Mouse (Mus musculus): ENCODE results near the gene Fbxo7.
"Not testable (repeated sequence)": the region's sequence is repeated elsewhere in the genome, so short reads cannot be mapped to it uniquely, and the experiment has no call there.

The Fbxo7 gene

DNA sequence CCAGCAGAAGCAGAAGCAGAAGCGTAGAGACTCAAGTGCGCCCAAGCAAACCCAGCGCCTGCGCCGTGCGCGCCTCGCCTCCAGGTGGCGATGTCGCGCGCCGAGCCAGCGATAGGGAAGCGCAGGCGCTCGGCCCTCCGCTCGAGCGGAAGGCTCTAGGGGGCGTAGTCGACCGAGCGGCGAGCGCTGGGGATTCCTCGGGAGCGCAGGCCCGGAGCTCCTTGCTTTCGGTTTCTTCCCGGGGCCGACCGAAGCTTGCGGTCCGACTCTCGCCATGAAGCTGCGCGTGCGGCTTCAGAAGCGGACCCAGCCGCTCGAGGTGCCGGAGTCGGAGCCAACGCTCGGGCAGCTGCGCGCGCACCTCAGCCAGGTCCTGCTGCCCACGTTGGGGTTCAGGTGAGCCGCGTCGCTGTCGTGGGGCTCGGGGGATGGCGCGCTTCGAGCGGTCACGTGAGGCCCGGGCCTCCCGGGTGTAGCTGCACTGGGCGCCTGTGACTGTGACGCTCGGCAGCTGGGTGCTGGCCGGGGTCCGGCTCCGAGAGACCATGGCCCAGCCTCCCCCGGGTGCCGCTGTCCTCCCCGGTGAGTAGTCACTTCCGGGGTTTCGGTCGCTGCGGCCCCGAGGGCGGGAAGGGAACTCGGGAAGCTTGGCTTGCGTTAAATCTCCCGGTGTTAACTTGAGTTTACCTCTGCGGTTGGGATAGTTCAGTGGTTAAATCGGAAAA is at the start of gene Fbxo7:
Fbxo7 (plus strand) TSS at position 224 of the 725 bp plus-strand sequence.
- peak; percentile 93 for DNase-seq (ENCODE audit: low read depth)

DNA sequence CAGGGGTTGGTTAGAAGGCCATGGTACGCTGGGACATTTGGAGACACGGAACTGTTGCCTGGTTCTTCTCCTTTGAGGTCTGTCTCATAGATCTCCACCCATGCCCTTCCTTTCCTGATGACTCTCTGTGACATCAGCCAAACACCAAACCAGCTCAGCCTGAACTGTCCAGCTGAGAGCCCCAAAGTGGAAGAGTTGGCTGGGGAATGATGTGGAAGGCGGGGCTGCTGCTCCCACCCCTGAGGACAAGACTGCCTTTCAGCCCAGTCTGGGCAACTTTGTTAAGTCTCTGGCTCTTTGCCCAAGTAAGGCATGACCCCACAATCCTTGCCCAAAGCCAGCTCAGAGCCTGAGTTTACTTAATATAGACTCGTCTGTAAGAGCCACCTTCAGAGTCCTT is 48.9 kb upstream of the Fbxo7 start:
- DNase-seq (ENCODE audit: low read depth): no peak

DNA sequence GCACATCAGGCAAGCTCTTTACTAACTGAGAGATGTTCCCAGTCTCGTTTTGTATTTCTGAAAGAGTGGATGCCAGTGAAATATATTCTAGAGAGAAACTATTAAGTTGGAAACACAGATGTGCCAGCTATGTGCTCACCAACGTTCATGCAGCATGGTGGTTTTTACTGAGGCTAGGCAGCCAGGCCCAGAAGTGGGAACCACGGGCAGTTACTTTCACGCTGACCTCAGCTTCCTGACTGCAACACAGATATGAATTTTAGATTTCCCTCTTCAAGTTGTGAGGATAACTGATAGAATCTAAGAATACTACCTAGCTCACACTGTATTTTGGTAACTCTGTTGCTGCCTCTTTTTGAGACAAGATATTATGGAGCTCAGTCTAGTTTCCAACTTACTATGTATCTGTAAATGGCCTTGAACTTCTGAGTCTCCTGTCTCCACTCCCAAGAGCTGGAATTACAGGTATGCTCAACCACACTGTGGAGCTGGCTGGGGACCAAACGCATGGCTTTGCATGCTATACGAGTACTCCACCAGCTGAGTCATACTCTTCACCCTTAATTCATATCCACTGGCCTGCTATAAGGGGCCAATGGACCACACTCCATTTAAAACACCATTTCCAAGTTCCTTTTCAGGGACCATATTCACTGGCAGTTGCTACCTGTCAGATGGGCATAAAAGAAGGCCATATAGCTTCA is 32.2 kb upstream of the Fbxo7 start:
- DNase-seq (ENCODE audit: low read depth): no peak

DNA sequence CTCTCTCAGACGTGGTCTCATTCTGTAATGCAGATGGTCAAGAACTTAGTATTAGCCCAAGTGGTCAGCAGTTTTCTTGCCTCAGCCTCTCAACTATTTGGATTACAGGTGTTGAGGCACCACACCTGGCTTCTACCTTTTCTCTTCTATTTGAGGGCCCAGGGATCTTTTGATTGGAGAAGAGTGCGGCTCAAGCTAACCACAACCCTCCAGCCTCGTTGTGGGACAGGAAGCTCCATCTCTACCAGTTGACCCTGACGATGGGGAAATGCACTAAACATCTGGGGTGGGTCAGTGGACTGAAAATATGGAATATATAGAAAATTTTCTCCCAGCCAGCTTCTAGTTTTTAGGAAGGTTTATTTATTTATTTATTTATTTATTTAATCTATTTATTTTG is 29.4 kb upstream of the Fbxo7 start:
- no peak for DNase-seq (ENCODE audit: low read depth)

DNA sequence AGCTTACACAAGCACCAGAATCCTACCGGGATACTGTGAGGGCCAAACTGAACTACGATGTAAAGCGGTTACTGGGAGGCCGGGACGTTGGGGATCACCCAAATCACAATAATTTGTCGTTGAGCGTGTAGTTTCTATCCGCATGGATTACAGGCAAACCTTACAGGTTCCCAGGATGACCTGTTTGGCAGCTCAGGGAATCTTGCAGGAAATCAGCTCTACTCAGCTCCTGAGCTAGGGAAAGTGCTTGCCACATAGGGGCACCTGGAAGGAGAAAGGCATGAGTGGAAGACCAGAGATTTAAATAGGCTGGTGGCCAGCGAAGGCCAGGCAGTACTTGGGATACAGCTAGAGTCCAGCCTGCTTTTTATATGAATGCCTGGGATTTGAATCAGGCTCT is 27.9 kb upstream of the Fbxo7 start:
- DNase-seq (ENCODE audit: low read depth): no peak

DNA sequence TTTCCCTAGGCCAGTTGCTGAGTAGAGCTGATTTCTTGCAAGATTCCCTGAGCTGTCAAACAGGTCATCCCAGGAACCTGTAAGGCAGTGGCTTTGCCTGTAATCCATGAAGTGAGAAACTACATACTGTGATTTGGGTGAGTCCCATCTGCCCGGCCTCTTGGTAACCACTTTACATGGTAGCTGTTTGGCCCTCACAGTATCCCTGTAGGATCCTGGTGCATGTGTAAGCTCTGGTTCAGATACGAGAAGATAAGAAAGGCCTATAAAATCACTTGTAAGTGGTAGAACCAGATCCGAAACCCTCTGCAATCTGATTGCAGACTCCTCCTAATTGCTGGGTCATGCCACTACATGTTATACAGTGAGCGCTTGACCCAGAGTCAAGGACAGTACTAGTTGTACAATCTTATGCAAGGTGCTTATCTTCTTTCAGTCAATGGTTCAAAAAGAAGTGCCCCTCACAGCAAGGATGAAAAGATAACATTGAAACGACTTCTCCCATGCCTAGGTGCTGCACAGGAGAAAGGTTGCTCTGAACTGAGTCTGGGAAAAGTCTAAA is 27.1 kb upstream of the Fbxo7 start:
- no peak for DNase-seq (ENCODE audit: low read depth)

DNA sequence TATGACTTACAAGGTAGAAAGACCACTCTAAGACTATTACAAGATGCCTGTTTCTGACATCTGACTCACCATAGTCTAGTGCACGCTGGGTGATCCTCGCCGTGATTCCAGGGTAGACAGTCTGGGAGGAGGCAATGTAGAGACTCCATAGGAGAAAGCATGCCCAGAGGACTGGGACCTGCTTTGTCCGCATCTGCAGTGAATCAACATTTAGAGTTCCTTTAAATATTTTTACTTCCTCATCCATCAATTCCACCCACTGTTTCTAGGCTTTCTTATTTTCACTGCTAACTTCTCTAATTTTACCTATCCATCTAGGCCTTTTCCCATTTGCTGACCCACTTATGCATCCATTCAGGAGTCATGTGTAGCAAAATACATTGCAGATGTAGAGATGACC is 21.3 kb upstream of the Fbxo7 start:
- DNase-seq (ENCODE audit: low read depth): no peak

DNA sequence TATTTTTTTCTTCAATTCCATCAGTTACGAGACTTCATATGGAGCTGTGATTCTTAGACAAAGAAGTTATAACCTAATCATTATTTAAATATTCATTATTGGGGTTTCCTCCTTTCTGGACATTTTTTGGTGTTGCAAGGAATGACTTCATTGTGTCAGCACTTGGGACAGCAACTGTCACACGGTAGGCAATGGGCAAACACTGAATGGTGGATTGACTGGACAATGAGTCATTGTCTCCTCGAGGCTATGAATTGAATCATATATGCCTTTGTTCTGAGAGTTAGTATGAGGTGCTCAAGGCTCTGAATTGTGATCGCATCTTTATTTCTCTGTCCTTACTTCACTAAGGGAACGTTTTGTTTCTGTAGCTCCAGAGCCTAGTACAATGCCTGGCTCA is 15.3 kb upstream of the Fbxo7 start:
- no peak for DNase-seq (ENCODE audit: low read depth)

DNA sequence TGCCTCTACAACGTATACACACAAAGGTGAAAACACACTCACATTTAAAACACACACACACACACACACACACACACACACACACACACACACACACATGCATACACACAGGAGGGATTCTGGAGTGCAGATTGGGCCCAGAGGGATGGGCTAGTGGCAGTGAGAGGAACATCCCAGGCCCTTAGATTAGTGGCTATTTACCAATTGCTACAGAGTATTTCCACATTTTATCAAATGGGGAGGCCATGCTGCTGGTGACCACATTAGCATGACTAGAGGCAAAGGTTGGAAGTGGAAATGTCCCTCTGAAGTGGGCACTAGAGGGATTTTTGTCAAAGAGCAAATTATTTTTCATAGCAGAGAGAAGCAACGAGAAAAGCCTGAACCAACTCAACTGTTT is 12.1 kb upstream of the Fbxo7 start:
- no peak for DNase-seq (ENCODE audit: low read depth)

DNA sequence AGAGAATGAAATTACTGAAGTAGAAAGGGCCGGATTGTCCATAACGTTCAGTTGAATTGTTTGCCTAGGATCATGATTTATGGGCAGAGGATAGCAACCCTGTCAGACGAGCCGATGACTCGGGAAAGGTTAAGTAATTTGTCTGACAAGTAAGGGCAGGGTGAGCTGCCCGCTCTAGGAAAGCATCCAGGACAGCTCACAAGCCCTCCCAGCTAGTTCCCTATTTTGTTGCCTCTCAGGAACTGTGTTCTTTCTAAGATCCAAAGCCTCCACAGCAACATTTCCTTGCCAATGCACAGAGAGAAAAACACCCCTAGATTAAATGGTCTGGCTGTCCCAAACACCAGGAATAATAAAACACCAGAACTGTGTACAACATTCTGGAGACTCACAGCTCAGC is 11.1 kb upstream of the Fbxo7 start:
- no peak for DNase-seq (ENCODE audit: low read depth)

DNA sequence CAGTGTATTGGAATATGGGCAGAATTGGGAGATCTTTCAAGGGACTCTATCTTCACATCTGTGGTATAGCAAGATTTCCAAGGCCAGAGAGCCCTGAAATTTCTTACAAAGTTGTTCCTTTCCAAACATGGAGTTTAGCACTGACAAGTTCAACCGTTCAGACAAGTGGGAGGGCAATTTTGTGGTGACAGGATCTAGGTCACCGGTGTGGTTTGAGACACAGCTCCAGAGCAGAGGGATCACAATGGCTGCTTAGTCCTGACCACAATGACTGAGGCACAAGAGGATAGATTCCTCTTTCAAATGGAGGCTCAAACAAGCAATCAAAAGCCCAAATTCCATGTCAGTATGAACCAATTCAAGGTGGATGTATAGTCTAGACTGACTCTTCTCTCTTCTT is 10.6 kb upstream of the Fbxo7 start:
- no peak for DNase-seq (ENCODE audit: low read depth)

DNA sequence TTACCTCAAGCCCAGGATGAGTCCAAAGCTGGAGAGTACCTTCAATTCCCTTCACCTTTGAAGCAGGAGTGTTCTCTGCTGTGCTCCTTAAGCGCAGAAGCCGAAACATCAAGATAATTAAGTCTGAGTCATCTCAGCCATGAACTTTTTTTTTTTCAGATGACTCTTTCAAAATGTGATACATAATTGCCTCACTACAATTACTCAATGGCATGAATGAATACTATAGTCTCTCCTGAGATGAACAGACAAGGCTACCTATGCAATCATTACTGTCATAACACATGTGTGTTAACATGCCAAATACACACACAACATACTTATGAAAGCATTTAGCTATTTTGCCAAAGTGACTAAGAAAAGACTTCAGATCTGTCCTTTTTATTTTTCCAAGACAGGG is 10.0 kb upstream of the Fbxo7 start, which contains the start of gene Bpifc:
Bpifc (minus strand) TSS at position 115 of the 400 bp plus-strand sequence.
- no peak for DNase-seq (ENCODE audit: low read depth)

DNA sequence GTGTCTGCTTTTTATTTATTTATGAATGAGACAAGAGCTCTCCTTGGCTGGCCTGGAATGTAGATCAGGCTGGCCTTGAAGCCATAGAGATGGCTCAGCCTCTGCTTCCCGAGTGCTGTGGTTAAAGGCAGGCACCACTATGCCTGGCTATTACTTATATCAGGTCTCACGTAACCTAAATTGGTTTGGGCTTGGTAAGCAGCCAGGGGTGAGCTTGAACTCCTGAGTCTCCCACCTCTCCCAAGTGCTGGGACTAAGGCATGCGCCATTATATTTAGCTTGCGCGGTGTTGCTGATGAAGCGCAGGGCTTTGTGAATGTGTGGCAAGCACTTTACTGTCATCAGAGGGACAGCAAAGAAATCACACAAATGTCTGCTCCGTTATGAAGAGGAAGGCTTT is 4.0 kb upstream of the Fbxo7 start:
- DNase-seq (ENCODE audit: low read depth): no peak

DNA sequence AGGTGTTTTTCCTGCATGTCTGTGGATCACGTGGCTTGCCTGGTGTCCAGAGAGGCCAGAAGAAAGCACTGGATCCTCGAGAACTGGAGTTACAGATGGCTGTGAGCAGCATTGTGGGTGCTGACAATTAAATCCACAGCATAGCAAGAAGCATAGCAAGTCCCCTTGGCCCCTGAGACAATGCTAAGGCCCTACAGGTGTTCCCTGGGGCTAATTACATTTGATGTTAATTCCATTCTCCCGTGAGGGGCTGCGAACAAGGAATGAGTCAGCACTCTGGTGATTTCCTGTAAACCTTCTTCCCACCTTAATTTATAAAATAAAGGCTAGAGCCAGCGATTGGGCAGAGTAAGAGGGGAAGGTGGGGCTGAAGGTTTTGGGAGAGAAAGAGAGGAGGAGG is 3.0 kb upstream of the Fbxo7 start:
- no peak for DNase-seq (ENCODE audit: low read depth)

DNA sequence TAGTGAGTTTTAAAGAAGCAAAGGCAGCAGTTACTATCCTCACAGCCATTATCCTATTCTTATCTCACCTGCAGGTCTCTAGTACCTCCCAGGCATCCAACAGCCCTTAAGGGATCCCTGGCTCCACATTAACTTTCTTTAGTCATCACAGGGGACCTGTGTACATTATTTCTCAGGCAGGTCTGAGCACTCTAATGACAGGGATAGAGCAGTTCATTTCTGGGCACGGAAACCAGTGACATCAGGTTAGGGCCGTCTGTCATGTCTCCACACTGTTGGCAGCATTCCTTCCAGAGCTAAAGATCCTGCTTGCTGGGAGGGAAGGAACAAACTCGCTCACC is 394 bp upstream of the Fbxo7 start:
- no peak for DNase-seq (ENCODE audit: low read depth)

DNA sequence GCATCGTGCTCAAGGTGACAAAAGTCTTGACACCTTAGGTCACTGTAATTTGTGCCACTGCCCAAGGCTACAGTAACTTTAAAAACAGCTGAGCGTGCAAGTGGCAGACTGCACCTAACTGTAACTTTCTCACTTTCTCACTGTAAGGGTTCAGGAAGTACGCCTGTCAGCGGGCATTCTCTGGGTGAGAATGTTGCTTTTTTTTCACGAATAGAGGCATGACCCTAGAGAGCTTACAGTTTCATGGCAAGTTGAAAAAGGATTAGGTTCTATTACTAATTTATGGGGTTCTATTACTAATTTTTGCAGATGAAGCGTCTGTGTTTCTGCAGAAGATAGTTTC is 673 bp downstream of the Fbxo7 start:
- no peak for DNase-seq (ENCODE audit: low read depth)

DNA sequence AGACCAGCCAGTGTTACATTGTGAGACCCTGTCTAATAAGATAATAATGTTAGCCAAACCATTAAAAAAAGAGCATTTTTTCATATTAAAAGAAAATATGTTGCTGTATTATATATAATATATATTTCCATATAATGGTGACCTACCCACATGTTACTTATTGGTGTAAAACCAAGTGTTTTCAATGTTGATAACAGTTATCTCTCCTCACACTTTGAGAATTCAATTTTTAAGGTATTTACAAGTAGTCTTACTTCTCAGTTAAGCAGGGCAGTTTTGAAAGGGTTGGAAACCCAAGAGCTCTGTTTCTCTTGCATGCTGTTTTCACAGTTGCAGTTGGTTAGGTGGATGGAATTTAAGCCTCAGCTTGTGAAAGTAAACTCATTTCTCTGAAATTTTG is 1.4 kb downstream of the Fbxo7 start:
- no peak for DNase-seq (ENCODE audit: low read depth)

DNA sequence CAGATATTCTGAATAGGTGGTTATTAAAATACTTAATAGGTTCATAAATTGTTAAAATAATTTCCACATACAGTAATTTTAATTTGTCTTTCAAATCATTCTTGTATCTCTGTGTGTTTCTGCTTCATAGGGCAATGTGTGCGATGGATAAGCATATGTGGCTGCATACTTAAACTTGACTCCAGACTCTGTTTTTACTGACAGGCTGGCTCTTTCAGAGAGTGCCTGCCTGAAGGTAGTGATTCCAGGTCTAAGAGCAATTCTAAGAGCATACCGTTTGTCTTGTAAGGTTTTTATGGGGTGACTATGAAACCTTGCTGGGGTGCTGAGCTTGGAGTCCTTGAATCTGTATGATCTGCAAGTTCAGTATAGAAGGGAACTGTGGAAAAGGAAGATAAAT is 4.1 kb downstream of the Fbxo7 start:
- DNase-seq (ENCODE audit: low read depth): no peak

DNA sequence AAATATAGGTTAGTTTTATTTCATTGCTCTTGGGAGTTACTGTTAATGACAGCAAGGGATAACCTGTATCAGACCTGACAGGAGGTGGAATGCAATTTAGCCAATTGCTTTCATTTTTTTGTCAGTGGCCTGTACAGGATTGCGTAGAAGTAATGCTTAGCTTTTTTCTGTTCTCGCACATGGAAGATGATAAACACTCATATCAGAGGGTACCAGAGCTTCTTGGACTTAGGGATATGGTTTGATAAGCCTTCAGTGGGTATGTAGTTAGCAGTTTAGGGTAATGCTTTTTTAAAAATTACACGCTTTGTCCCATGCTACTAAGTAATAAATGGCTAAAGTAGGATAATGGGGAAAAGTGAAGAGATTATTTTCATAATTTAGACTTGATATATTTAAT is 4.6 kb downstream of the Fbxo7 start:
- no peak for DNase-seq (ENCODE audit: low read depth)

DNA sequence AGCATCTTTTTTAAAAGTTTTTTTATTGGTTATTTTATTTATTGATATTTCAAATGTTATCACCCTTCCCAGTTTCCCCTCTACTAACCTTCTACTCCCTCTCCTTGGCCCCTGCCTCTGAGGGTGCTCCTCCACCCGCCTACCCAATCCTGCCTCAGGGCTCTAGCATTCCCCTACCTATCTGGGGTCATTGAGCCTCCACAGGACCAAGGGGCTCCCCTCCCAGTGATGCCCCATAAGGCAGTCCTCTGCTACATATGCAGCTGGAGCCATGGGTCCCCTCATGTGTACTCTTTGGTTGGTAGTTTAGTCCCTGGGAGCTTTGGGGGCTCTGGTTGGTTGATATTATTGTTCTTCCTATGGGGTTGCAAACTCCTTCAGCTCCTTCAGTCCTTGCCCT is 5.0 kb downstream of the Fbxo7 start:
- not testable (repeated sequence) for DNase-seq (ENCODE audit: low read depth)

DNA sequence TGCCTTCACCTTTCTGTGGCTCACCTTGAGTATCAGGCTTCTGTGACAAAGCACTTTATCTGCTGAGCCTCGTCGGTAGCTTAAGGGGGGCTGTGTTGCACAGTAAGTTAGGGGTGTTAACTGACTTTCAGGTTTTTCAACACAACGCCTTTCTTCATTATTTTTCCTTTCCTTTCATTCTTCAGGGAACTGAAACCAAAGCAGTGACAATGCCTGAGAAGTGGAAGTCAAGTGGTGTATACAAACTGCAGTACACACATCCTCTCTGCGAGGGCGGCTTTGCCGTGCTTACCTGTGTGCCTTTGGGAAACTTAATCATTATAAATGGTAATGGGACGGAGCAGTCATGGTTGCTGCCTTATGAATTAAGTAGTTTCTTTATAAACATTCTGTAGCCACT is 9.0 kb downstream of the Fbxo7 start:
- DNase-seq (ENCODE audit: low read depth): no peak

DNA sequence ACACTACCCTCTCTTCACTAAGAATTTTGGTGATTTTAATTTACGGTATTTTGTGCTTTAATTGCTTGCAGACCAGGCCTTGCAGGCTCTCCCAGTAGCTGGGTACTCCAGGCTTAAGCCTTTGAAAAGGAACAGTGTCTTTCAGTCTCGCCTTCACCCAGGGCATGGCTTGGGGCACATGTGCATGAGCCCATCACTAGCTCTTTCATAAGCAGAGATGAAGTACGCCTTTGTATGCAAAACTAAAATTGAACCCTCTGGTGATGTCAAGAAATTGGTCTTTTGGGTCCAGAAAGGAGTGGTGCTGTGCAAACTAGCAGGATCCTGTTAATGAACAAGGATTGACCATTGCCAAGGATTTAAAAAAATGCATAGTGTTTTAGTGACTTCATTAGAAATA is 10.7 kb downstream of the Fbxo7 start:
- DNase-seq (ENCODE audit: low read depth): no peak

DNA sequence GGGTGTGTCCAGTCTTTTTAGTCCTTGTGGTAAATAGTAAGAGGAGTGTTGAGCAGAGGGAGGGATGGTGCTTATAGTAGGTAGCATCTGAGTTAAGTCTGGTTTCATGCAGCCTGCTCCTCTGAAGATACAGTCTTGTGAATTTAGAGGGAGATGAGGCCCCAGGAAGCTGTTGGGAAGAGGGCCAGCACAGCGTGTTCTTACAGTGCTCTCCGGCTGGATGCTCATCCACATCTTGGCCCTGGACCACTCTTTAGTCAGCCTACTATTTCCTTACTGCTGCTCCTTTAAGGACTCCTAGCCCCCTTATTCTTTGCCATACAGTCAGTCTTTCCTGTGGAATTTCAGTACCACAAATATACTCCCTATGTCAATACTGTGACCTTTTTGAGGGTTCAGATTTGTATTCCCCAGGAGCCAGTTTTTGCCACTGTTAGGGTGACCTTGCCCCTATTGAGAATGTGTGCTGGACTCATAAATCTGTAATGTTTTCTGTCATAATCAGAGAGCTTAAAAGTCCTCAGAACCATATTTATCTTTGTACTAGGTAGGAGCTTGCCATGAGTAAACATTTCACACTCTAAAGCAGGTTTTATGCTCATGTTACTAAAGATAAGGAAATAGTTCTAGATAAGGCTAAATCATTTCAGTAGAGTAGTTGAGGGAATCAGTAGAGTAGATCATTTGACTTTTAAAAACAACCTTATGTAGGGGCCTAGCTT is 12.4 kb downstream of the Fbxo7 start:
- no peak for DNase-seq (ENCODE audit: low read depth)

Measured in naive thymus-derived CD4-positive, alpha-beta T cell, adult 2 months (primary cell).